Mouse (Mus musculus) hindbrain, embryonic 11.5 days (tissue): ENCODE results near the gene Hoxc6. TPM values are rescaled to one million over a fixed set of nuclear protein-coding genes. Genes with fewer than 3 reads are reported as not detected.
A peak's percentile ranks its signal among the peaks of the same experiment; 100 is the strongest.

ENCODE experiments used
- ATAC-seq: fragments of 200-750 bp; cut with Nextera tagmentation; 2 replicates; pipeline ENCODE4 v1.8.0; 2017; ENCODE audit warnings: mild to moderate bottlenecking, moderate TSS enrichment, moderate library complexity; ENCODE audit not compliant: low FRiP score
- DNase-seq: peaks from one replicate; pipeline ENCODE4 v3.0.0-alpha.2; 2015; ENCODE audit warnings: low spot score
- H3K27ac ChIP-seq: fragments of 300-500 bp; sonication (generic); 2 replicates; pipeline ENCODE4 v1.5.1; 2014; ENCODE audit warnings: mild to moderate bottlenecking, low read depth, low read length
- H3K27me3 ChIP-seq: fragments of 300-500 bp; sonication (generic); 2 replicates; pipeline ENCODE4 v1.6.1; 2014; ENCODE audit warnings: mild to moderate bottlenecking, low read length, moderate library complexity, mixed read lengths; ENCODE audit not compliant: control insufficient read depth, insufficient read depth
- H3K36me3 ChIP-seq: fragments of 300-500 bp; sonication (generic); 2 replicates; pipeline ENCODE4 v1.6.1; 2014; ENCODE audit warnings: mild to moderate bottlenecking, low read length, moderate library complexity, mixed read lengths; ENCODE audit not compliant: control insufficient read depth, insufficient read depth
- H3K4me1 ChIP-seq: fragments of 300-500 bp; sonication (generic); replicated peaks from 2 replicates; pipeline ENCODE4 v1.6.1; 2014; ENCODE audit warnings: low read length, mixed read lengths; ENCODE audit not compliant: control insufficient read depth, insufficient read depth
- H3K4me2 ChIP-seq: fragments of 300-500 bp; sonication (generic); replicated peaks from 2 replicates; pipeline ENCODE4 v1.6.1; 2014; ENCODE audit warnings: mild to moderate bottlenecking, low read depth, low read length
- H3K4me3 ChIP-seq: fragments of 300-500 bp; sonication (generic); 2 replicates; pipeline ENCODE4 v1.5.1; 2014; ENCODE audit warnings: low read depth, low read length
- H3K9ac ChIP-seq: fragments of 300-500 bp; sonication (generic); 2 replicates; pipeline ENCODE4 v1.6.1; 2014; ENCODE audit warnings: low read depth, low read length
- H3K9me3 ChIP-seq: fragments of 300-500 bp; sonication (generic); 2 replicates; pipeline ENCODE4 v1.6.1; 2016; ENCODE audit warnings: low read length; ENCODE audit not compliant: control insufficient read depth
- WGBS: fragments of 180-500 bp; shearing (Covaris S2); extraction: QIAGEN DNeasy Blood & Tissue Kit; methylation state at CpG from one replicate; pipeline ENCODE4 v1.1.7; 2014; 5-methylcytosine and 5-hydroxymethylcytosine counted together
- polyA plus RNA-seq: library from polyadenylated mRNA; unstranded; fragments of >200 nt; fragmentation: Nextera tagmentation; extraction: Ambion mirVana; gene quantifications from 2 replicates; pipeline ENCODE4 v1.2.1, GENCODE M21; 2014

Hoxc6 gene
- polyA plus RNA-seq, 1 experiment from 2014 or later, result 0.45 TPM

DNA sequence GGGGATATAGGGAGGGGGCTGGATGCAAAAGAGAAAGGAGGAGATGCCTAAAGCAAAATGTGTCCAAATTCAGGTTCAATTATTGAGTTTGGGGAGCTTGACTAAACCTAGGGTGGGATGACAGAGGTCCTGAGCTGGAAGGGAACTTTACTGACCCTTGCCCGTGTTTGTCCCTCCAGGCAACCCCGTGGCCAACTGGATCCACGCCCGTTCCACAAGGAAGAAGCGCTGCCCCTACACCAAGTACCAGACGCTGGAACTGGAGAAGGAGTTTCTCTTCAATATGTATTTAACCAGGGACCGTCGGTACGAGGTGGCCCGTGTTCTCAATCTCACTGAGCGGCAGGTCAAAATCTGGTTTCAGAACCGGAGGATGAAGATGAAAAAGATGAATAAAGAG, 14.3 kb upstream of the Hoxc6 start:
- 2% methylated on average over 12 of the region's 12 CpGs for whole genome bisulfite sequencing
- Histone ChIP-seq H3K9me3 (no peaks in the 10 kb centered on the region), H3K9ac (no peak overlapping the region), H3K4me1 (no peaks in the 10 kb centered on the region), H3K27me3 (peaks cover 96% of the 10 kb centered on the region), H3K27ac (no peak overlapping the region), H3K36me3 (no peaks in the 10 kb centered on the region), H3K4me2 (no peak overlapping the region), H3K4me3 (no peak overlapping the region)
- ATAC-seq, result no peak
- DNase-seq, result no peak

DNA sequence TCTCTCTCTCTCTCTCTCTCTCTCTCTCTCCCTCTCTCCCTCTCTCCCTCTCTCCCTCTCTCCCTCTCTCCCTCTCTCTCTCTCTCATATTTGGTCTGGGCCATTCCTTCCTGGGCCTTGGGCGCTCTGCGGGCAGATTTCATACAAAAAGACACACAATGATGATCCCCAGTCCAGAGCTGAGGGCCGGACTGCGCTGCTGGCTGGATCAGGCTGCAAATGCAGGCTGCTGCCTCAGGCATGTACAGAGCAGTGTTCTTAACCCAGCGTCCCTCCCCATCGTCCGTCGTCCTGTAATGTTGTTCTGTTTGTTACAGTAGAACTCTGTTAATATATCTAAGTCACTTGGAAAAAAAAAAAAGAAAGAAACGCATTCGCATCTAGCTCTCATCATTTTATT, 13.5 kb upstream of the Hoxc6 start:
- ATAC-seq, result no peak
- no peak overlapping the region for H3K4me2 ChIP-seq

GRCm38 (mm10) chr15:102984925-102985324, 13.1 kb upstream of the Hoxc6 start:
- no peak overlapping the region for H3K4me3 ChIP-seq
- no peak overlapping the region for H3K27ac ChIP-seq
- H3K9ac ChIP-seq, result no peak overlapping the region
- DNase-seq (no peak), ATAC-seq (no peak)
- no peaks in the 10 kb centered on the region for H3K9me3 ChIP-seq
- no peaks in the 10 kb centered on the region for H3K4me1 ChIP-seq
- no peak overlapping the region for H3K4me2 ChIP-seq
- peaks cover 96% of the 10 kb centered on the region for H3K27me3 ChIP-seq
- no peaks in the 10 kb centered on the region for H3K36me3 ChIP-seq
- WGBS, result 4% methylated on average over 3 of the region's 3 CpGs

More for the DNA sequence above, 13.5 kb upstream of the Hoxc6 start:
- Histone ChIP-seq H3K9ac (no peak overlapping the region), H3K9me3 (no peaks in the 10 kb centered on the region), H3K36me3 (no peaks in the 10 kb centered on the region), H3K27ac (no peak overlapping the region), H3K27me3 (peaks cover 96% of the 10 kb centered on the region), H3K4me3 (no peak overlapping the region), H3K4me1 (no peaks in the 10 kb centered on the region)
- no peak for DNase-seq
- WGBS, result 4% methylated on average over 10 of the region's 10 CpGs

- no peak overlapping the region for H3K4me2 ChIP-seq
- no peak overlapping the region for H3K27ac ChIP-seq
- DNase-seq, result peak; percentile 98
- H3K36me3 ChIP-seq, result no peaks in the 10 kb centered on the region
- 3% methylated on average over 21 of the region's 21 CpGs for WGBS
- H3K27me3 ChIP-seq, result peaks cover 96% of the 10 kb centered on the region
- peak; percentile 72; the same call in 1 of the 2 replicates for ATAC-seq
- no peak overlapping the region for H3K9ac ChIP-seq
- no peak overlapping the region for H3K4me3 ChIP-seq
- H3K9me3 ChIP-seq, result no peaks in the 10 kb centered on the region
- 0 out of 2 replicates have a peak, but pooled peaks cover 5% of the 10 kb centered on the region for H3K4me1 ChIP-seq
These were observed 10.8 kb upstream of the Hoxc6 start for GRCm38 (mm10) chr15:102987124-102987833.

GRCm38 (mm10) chr15:102988078-102988477, 10.0 kb upstream of the Hoxc6 start:
- H3K4me3 ChIP-seq, result no peak overlapping the region
- no peak overlapping the region for H3K4me2 ChIP-seq
- no peak overlapping the region for H3K27ac ChIP-seq
- 11% methylated on average over 5 of the region's 5 CpGs for WGBS
- no peak overlapping the region for H3K9ac ChIP-seq
- 0 out of 2 replicates have a peak, but pooled peaks cover 5% of the 10 kb centered on the region for H3K4me1 ChIP-seq
- H3K36me3 ChIP-seq, result no peaks in the 10 kb centered on the region
- DNase-seq, result no peak
- H3K27me3 ChIP-seq, result peaks cover 96% of the 10 kb centered on the region
- H3K9me3 ChIP-seq, result no peaks in the 10 kb centered on the region
- no peak for ATAC-seq

GRCm38 (mm10) chr15:102990461-102991397, 7.3 kb upstream of the Hoxc6 start, which contains the start of gene Hoxc8:
Gene Hoxc8 (plus strand): TSS chr15:102990607.
- under 1% methylated on average over 67 of the region's 69 CpGs for WGBS

DNA sequence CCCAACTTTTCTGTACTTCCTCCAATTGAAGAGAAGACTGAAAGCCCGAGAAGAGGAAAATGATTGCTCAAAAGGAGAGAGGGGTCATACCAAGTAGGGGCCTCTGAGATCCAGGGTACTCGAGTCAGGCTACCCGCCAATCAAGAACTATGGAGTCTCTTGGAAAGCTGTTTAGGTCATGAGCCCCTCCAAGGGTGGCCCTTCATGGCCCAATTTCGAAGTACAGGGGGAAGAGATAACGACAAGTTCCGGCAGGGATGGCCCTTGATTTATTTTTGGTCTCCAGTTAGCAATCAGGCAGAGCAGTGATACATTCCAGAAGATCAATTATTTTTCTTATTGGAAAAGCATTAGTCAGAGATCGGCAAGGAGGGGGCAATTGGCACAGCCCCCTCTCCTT, 6.3 kb upstream of the Hoxc6 start:
- H3K4me2 ChIP-seq, result no peak overlapping the region
- WGBS, result 2% methylated on average over 7 of the region's 7 CpGs

More at GRCm38 (mm10) chr15:102990461-102991397, 7.3 kb upstream of the Hoxc6 start, which contains the start of gene Hoxc8:
- ATAC-seq, result no peak
- DNase-seq, result no peak
- Histone ChIP-seq H3K27ac (no peak within 1 kb of the TSS), H3K4me3 (no peak within 1 kb of the TSS), H3K4me1 (0 out of 2 replicates have a peak, but pooled peaks cover 5% of the 10 kb centered on the region), H3K9ac (no peak within 1 kb of the TSS), H3K27me3 (peaks cover 99% of the 10 kb centered on the region), H3K9me3 (no peaks in the 10 kb centered on the region), H3K4me2 (no peak within 1 kb of the TSS), H3K36me3 (no peaks in the 10 kb centered on the region)

GRCm38 (mm10) chr15:102992206-102992605, 5.9 kb upstream of the Hoxc6 start:
- Histone ChIP-seq H3K4me1 (0 out of 2 replicates have a peak, but pooled peaks cover 5% of the 10 kb centered on the region), H3K4me3 (no peak overlapping the region), H3K9me3 (no peaks in the 10 kb centered on the region), H3K27ac (no peak overlapping the region), H3K36me3 (no peaks in the 10 kb centered on the region), H3K4me2 (no peak overlapping the region), H3K27me3 (peaks cover 98% of the 10 kb centered on the region), H3K9ac (no peak overlapping the region)
- ATAC-seq (no peak), DNase-seq (no peak)
- under 1% methylated on average over 11 of the region's 11 CpGs for WGBS

More for the DNA sequence above, 6.3 kb upstream of the Hoxc6 start:
- Histone ChIP-seq H3K36me3 (no peaks in the 10 kb centered on the region), H3K4me3 (no peak overlapping the region), H3K9ac (no peak overlapping the region), H3K9me3 (no peaks in the 10 kb centered on the region), H3K27ac (no peak overlapping the region), H3K4me1 (0 out of 2 replicates have a peak, but pooled peaks cover 5% of the 10 kb centered on the region), H3K27me3 (peaks cover 98% of the 10 kb centered on the region)
- DNase-seq (no peak), ATAC-seq (no peak)
